Mouse (Mus musculus) embryonic stem cell, embryonic (primary cell): ENCODE measurements around the gene Vps16.

Experiments
- CTCF ChIA-PET, 4 experiments: fragments of 300-600 bp in 2 of 4; fragments of 350-600 bp in 2 of 4; sonication (Branson Sonifier 250); formaldehyde crosslinking; loops; one replicate each; lab custom pipeline; 2022; ENCODE audit warnings: inconsistent platforms in 2 of 4; lab: Charles Lee
- POLR2A ChIA-PET, 4 experiments: fragments of 300-600 bp in 2 of 4; fragments of 350-600 bp in 2 of 4; sonication (Branson Sonifier 250); formaldehyde crosslinking; loops; one replicate each; lab custom pipeline; 2022; ENCODE audit warnings: antibody characterized with exemption in 4 of 4, inconsistent platforms in 1 of 4; lab: Charles Lee

Vps16 gene

GRCm38 (mm10) chr2:130411558-130412495 is 12.3 kb upstream of the Vps16 start:
- ChIA-PET CTCF (interaction anchor here (0.5 to 3.2 kb wide), 40 partner anchors 8 to 1637 kb away, joined by 3 to 26 read pairs (median 4); partner anchors contain the start of genes Pced1a (in 2 of the 4), Vps16 (in 2 of the 4) and Cpxm1 (in 1 of the 4)), POLR2A (interaction anchor here in 3 of 4 experiments (0.6 to 4.8 kb wide), 13 partner anchors 9 to 185 kb away, joined by 3 to 28 read pairs (median 4); partner anchors contain the start of genes Pced1a (in 3 of the 3), Vps16 (in 3 of the 3), Cpxm1 (in 1 of the 3) and Idh3b (in 1 of the 3))

- CTCF ChIA-PET, result interaction anchor here (0.6 to 3.2 kb wide), 20 partner anchors 9 to 166 kb away, joined by 3 to 26 read pairs (median 5); partner anchors contain the start of genes Pced1a (in 2 of the 4) and Vps16 (in 1 of the 4)
- POLR2A ChIA-PET, result interaction anchor here in 3 of 4 experiments (0.9 to 4.8 kb wide), 8 partner anchors 8 to 137 kb away, joined by 3 to 28 read pairs (median 5); partner anchors contain the start of genes Pced1a (in 3 of the 3), Vps16 (in 3 of the 3) and Cpxm1 (in 1 of the 3)
These were observed 11.4 kb upstream of the Vps16 start for GRCm38 (mm10) chr2:130412775-130413174.

DNA sequence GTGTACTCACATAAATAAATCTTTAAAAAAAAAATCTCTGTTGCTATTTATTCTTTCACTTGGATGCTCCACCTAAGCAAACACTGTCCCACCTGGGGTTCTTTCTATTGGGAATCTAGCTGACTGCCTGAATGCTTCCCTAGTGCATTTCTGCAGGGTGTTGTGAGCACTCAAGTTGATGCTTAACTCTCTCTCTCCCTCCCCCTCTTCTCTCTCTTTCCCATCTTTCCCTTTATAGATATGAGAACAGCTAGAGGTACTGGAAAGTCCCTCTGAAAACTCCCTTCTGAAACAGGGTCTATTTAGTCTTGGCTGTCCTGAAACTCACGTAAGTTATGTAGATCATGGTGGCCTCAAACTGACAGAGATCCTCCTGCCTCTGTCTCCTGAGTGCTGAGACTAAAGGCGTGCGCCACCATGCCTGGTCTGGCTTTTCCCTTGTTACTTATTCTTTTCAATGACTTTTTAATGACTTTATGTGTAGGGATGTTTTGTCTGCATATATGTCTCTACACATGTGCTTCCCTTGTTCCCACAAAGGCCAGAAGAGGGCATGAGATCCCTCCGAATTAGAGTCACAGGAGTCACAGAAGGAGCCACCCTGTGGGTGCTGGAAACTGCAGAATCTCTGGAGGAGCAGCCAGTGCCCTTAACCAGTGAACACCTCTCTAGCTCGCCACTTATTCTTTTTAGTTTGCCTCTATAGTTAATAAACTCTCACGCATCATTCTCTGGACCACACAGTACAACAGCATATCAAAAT is 9.9 kb upstream of the Vps16 start:
- ChIA-PET CTCF (interaction anchor here in 2 of 4 experiments (0.9 to 3.2 kb wide), 5 partner anchors 8 to 25 kb away, joined by 3 to 26 read pairs (median 3); partner anchors contain the start of gene Vps16 (in 1 of the 2)), POLR2A (interaction anchor here in 1 of 4 experiments (4.8 kb wide), 1 partner anchor 9 kb away, joined by 28 read pairs; the partner anchor contains the start of genes Pced1a and Vps16)

DNA sequence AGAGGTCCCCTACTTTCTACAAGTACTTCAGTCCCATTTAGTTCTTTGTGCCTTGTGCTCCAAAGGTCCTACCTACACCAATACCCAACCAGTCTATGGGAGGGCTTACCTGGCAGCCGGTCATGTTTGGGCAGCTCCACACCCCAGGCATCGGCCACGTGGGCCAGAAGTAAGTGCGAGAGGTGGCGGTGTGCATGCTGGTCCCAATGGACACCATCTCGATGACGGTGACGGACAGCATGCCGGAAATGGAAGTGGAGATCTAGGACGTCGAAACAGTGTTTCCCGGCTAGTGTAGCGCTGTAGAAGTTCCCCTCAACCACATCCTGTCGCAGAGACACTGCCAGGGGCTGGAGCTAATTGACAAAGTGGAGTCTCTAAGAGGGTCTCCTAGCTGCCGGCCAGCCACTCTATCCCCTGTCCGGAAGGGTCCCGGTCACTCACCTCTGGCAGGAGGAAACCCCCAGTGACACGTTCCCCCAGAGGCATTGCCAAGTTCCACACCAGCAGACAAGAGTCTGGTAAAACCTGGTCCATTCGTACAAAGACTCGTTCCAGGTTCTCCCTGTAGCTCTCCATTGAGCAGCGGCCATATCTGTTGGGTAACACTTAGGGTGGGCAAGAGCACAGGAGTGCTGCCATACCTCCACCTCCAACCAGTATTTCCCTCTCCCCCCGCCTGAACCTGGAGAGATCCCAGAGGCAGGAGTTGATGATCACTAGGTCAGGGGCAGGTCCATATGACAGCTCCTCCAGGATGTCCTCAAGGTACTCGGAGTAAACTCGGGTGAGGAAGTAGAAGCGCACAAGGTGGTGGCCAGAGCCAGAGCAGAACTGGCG is 2.1 kb upstream of the Vps16 start:
- CTCF ChIA-PET, result interaction anchor here in 3 of 4 experiments (0.7 to 2.8 kb wide), 7 partner anchors 7 to 60 kb away, joined by 3 to 10 read pairs (median 3); no protein-coding TSS in a partner anchor
- POLR2A ChIA-PET, result interaction anchor here in 3 of 4 experiments (0.6 to 4.2 kb wide), 24 partner anchors 10 to 1374 kb away, joined by 3 to 28 read pairs (median 4); partner anchors contain the start of genes Mrps26 (in 3 of the 3), Ddrgk1 (in 1 of the 3), Idh3b (in 1 of the 3) and Nop56 (in 1 of the 3)

GRCm38 (mm10) chr2:130423397-130424125 is 578 bp upstream of the Vps16 start:
- POLR2A ChIA-PET, result interaction anchor here (0.7 to 4.2 kb wide), 45 partner anchors 9 to 836 kb away, joined by 3 to 28 read pairs (median 5); partner anchors contain the start of genes Mrps26 (in 3 of the 4), Ddrgk1 (in 2 of the 4), Ebf4 (in 2 of the 4) and Nop56 (in 2 of the 4)
- CTCF ChIA-PET, result interaction anchor here in 3 of 4 experiments (0.7 to 2.8 kb wide), 14 partner anchors 9 to 1899 kb away, joined by 3 to 10 read pairs (median 4); partner anchors contain the start of gene Mrps26 (in 1 of the 3)

- CTCF ChIA-PET, result interaction anchor here in 3 of 4 experiments (0.6 to 2.5 kb wide), 7 partner anchors 8 to 139 kb away, joined by 3 to 10 read pairs (median 5); partner anchors contain the start of gene Mrps26 (in 1 of the 3)
- POLR2A ChIA-PET, result interaction anchor here in 3 of 4 experiments (0.6 to 4.2 kb wide), 20 partner anchors 8 to 837 kb away, joined by 3 to 28 read pairs (median 4); partner anchors contain the start of genes Nop56 (in 2 of the 3), Ddrgk1 (in 1 of the 3), Idh3b (in 1 of the 3) and Mrps26 (in 1 of the 3)
These were observed 973 bp downstream of the Vps16 start for GRCm38 (mm10) chr2:130425112-130425511.

GRCm38 (mm10) chr2:130429851-130430250 is 5.7 kb downstream of the Vps16 start:
- POLR2A ChIA-PET, result interaction anchor here in 1 of 4 experiments (1.0 kb wide), 1 partner anchor 24 kb away, joined by 3 read pairs; the partner anchor contains the start of gene Tmem239

GRCm38 (mm10) chr2:130430484-130430883 is 6.3 kb downstream of the Vps16 start:
- ChIA-PET POLR2A (interaction anchor here in 1 of 4 experiments (1.0 kb wide), 1 partner anchor 25 kb away, joined by 3 read pairs; the partner anchor contains the start of gene Tmem239), CTCF (interaction anchor here in 1 of 4 experiments (0.8 kb wide), 1 partner anchor 19 kb away, joined by 3 read pairs; no protein-coding TSS in a partner anchor)

More at GRCm38 (mm10) chr2:130429851-130430250, 5.7 kb downstream of the Vps16 start:
- CTCF ChIA-PET, result interaction anchor here in 1 of 4 experiments (0.8 kb wide), 1 partner anchor 19 kb away, joined by 3 read pairs; no protein-coding TSS in a partner anchor

- ChIA-PET CTCF (interaction anchor here in 3 of 4 experiments (0.6 to 2.3 kb wide), 8 partner anchors 7 to 262 kb away, joined by 3 to 10 read pairs (median 4); partner anchors contain the start of genes Pced1a (in 1 of the 3) and Vps16 (in 1 of the 3)), POLR2A (interaction anchor here in 2 of 4 experiments (0.9 to 1.9 kb wide), 4 partner anchors 9 to 156 kb away, joined by 3 to 8 read pairs (median 5); partner anchors contain the start of genes Pced1a (in 1 of the 2) and Vps16 (in 1 of the 2))
These were observed 8.0 kb downstream of the Vps16 start for GRCm38 (mm10) chr2:130432157-130432556.

DNA sequence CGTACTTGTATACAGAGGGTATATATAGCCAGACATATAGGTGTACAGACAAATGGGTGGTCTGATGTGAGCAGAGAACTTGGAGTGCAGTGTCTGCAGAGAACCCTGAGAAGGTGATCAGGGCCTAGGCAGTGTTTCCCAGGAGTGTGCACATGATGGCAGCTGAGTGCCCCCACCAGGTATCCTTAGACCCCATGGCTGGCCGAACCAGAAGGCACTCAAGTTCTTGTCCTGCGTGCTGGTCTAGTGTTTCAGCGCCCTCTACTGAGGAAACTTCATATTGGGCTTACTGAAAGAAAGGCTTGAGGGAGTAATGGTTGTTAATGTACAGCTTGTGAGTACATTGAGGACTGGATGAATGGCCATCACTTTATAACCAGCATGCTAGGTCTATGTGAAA is 9.0 kb downstream of the Vps16 start:
- ChIA-PET POLR2A (interaction anchor here in 3 of 4 experiments (0.8 to 1.9 kb wide), 12 partner anchors 8 to 159 kb away, joined by 3 to 8 read pairs (median 3); partner anchors contain the start of genes Pced1a (in 3 of the 3), Vps16 (in 3 of the 3), Mrps26 (in 1 of the 3) and Nop56 (in 1 of the 3)), CTCF (interaction anchor here in 3 of 4 experiments (0.6 to 2.3 kb wide), 15 partner anchors 8 to 165 kb away, joined by 3 to 11 read pairs (median 5); partner anchors contain the start of genes Pced1a (in 2 of the 3), Vps16 (in 2 of the 3) and Mrps26 (in 1 of the 3))

GRCm38 (mm10) chr2:130436769-130437168 is 12.6 kb downstream of the Vps16 start:
- ChIA-PET CTCF (interaction anchor here in 3 of 4 experiments (0.6 to 1.5 kb wide), 4 partner anchors 48 to 269 kb away, joined by 3 to 5 read pairs (median 4); no protein-coding TSS in a partner anchor), POLR2A (interaction anchor here in 2 of 4 experiments (1.0 to 1.5 kb wide), 4 partner anchors 13 to 261 kb away, joined by 3 to 4 read pairs (median 3); partner anchors contain the start of genes Ddrgk1 (in 1 of the 2), Pced1a (in 1 of the 2), Slc4a11 (in 1 of the 2) and Vps16 (in 1 of the 2))

- ChIA-PET POLR2A (no interaction called here), CTCF (no interaction called here)
These were observed 14.7 kb downstream of the Vps16 start for GRCm38 (mm10) chr2:130438861-130439260.

- CTCF ChIA-PET, result no interaction called here
- POLR2A ChIA-PET, result no interaction called here
These were observed 15.8 kb downstream of the Vps16 start for GRCm38 (mm10) chr2:130439840-130440480.

GRCm38 (mm10) chr2:130442162-130442561 is 18.0 kb downstream of the Vps16 start:
- CTCF ChIA-PET, result interaction anchor here (0.5 to 1.8 kb wide), 13 partner anchors 9 to 482 kb away, joined by 3 to 11 read pairs (median 3); partner anchors contain the start of genes Ddrgk1 (in 1 of the 4), Mrps26 (in 1 of the 4), Pced1a (in 1 of the 4) and Vps16 (in 1 of the 4)
- POLR2A ChIA-PET, result interaction anchor here in 3 of 4 experiments (0.9 to 1.6 kb wide), 9 partner anchors 9 to 163 kb away, joined by 3 to 8 read pairs (median 4); partner anchors contain the start of genes Mrps26 (in 1 of the 3), Pced1a (in 1 of the 3) and Vps16 (in 1 of the 3)
